Mouse (Mus musculus): ENCODE measurements around the gene Sel1l.

Sel1l gene

DNA sequence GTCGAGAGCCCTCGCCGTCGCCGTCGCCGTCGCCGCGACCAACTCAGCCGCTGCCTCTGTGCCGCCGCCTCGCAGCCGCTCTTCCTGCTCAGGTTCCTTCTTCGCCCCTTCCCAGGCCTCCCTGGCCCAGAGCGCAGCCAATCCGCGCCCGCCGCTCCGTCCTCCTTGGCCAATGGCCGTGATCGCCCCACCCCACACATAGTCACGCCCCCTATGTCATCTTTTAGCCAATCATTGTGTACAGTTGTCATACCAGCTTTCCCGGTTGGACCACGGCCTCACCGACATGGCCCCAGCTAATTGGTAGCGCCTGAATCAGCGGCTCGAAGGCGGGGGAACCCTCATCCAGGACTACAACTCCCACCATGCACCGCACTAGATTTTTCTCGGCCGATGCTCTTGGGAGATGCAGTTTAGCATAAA is at the start of gene Sel1l:
Sel1l (minus strand) TSS at position 113 of the 423 bp plus-strand sequence.
- DNase-seq, result peak; percentile 98

DNA sequence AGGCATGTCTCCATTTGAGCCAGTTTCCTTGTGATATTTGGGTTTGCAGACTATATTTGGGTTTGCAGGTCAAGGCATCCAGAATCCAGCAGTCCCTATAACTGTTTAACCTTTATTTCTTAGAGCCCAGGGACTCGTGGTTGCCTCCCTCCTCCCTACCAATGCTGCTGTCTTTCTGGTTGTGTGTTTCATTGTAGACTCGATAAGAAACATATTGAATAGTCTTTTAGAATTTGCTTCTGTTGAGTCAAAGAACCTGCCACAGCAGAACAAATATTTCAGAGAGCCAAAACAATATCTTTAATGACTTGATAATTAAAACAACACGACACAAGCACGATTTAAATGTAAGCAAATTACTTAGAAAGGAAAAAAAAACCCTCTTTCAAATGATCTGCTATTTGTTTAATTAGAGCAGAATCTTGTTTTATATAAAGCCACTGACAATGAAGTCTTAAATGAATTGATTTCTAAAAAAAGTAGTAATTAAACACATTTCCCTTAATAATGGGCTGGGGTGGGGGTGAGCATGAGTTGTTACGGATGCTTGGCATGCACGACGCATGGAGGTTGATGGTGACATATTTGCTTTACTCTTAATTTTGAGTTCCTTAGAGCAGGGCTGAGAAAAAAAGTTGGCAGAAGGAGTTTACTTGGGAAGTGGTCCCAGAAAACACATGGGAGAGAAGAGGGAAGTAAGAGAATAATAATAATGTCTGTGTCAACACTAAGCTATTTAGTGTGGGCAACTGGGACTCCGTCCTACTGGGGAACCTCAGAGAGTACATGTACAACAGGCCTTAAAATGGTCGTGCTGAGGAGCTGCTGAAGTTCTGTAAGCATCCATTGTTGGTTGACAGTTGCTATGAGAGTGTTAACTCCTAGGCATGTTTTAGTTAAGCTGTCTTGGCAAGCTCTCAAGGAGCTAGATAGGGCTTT is 43.9 kb upstream of the Sel1l start:
- DNase-seq, result no peak

DNA sequence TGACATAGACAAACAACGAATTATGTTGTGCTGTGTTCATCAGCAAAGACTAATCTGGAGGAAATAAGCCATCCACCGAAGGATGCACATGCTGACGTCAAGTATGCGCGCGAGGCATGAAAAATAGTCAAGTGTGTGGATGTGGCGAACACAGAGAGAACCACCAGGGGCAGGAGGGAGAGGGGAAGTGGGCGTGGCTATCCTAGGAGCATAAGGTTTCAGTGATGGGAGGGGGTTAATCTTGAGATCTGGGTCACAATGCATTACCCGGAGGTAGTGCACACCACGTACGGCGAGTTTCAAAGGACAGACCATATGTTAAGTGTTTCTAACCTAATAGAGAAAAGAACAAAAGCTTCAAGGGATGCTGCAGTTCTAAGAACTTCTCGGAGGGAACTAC is 31.5 kb upstream of the Sel1l start:
- DNase-seq, result no peak

DNA sequence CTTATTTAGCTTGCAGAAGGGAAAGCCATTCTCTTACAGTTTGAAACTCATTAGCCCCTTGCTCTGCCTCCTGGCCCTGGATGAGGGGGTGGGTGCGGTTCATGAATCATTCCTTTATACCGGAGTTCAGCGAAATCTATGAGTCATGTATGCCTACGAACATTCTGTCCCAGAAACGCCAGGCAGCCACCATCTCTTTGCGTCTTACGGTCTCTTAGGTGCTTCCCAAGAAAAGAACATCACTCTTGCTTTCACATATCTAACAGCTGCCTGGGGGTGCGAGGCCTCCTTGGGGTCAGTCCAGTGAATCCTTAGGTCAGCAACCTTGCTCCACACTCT is 29.9 kb upstream of the Sel1l start:
- no peak for DNase-seq

DNA sequence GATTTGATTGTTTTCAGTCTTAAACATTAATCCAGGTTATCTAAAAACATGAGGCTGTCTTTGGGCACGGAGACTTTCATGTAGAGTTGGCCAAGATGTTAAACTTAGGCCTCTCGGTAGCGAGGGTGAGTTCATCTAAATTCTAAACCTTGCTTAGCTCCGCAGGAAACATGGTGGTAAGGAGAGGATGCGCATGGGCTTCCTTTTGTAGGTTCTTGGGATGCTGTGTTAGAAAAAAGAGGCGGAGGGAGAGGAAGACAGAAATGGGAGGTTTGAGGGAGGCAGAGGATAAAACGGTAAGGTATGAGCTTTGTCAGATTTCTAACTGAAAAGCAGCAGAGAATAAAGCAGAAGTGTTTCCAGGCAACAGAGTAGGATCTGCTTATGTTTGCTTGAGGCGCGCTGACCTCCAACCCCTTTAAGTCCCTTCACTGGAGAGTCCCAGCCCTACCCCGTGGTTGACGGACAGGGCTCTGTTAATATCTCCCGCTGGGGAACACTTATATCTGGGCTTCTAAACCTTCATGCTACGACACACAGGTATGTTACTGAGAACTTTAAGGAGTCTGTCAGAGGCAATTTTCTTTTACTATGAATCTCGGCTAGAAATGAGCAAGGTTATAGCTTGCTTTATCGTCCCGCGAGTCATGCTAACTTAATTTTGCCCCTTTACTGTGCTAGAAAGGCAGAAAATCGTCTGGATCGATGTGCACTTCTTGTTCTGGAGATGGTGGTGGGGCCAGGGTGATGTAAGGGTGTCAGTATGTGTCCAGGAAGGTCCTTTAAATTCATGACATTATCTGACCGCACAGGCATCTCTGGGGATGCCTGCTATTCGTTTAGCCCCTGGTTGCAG is 29.3 kb upstream of the Sel1l start:
- DNase-seq, result no peak

DNA sequence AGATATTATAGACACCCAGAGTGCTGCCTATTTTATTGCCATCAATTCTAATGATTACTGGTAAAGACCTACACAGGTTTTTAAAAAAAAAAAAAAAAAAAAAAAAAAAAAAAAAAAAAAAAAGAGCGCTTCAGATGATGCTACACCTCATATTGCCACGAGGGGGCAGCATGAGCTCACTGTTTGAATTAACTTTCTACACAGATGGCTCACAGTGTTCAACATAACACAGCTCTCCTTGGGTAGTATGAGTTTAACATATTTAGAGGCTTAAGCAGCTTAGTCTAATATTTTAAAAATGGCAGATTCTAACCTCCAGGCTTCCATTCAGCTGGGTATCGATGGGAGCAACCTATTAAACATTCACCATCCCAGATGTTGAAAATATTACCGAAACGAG is 28.7 kb upstream of the Sel1l start:
- peak; percentile 17 for DNase-seq

DNA sequence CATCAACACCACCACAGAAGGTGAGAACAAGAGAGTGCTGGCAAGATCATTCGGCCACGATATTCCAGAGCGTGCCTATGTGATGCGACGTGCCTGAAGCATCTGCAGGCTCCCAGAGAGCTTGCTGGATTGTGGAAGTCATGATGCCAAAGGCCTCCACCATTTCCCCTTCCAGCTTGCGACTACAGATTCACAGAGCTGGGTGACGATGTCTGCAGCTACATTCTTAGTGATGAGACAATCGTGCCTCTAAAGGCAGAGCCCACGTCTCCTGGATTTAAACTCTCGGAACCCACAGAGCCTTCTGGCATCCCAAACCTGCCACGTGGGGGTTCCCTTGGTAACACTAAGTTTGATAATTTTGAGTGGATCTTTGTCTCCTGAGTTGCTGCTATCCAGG is 21.7 kb upstream of the Sel1l start:
- no peak for DNase-seq

DNA sequence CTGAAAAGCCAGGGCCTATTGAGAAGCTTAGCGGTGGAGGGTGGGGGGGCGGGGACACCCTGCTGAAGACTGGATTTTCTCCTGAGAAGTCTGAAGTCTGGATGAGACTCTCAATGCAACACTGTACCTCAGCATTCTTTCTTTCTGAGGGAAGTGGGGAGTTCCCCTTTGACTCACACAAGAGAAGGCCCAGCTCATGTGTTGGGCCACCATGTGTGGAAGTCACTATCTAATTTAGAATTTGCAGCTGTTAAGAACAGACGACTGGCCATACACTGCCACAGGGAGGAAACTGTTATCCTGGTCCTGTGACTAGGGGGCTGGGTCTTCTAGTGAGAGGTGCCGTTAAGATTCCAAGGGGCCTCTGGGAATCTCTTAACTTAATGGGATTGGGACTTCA is 20.4 kb upstream of the Sel1l start:
- no peak for DNase-seq

DNA sequence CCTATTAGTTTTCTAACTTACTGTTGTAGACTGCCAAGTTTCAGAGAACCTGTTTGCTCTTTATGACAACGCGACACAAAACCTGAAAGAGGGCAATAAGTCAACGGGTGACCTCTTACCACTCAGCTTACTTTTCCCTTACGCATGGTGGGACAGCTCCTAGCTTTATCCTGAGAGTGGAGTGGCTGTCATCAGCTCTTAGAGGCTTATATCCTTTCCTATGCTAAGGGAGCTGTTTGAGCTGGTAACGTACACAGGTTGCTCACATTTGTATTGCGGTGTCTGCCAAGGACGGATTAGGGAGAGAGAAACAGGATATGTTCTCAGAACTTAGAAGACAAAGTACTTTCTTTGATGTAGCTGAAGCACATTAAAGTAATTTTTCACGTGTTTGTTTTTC is 5.4 kb upstream of the Sel1l start:
- DNase-seq, result no peak

DNA sequence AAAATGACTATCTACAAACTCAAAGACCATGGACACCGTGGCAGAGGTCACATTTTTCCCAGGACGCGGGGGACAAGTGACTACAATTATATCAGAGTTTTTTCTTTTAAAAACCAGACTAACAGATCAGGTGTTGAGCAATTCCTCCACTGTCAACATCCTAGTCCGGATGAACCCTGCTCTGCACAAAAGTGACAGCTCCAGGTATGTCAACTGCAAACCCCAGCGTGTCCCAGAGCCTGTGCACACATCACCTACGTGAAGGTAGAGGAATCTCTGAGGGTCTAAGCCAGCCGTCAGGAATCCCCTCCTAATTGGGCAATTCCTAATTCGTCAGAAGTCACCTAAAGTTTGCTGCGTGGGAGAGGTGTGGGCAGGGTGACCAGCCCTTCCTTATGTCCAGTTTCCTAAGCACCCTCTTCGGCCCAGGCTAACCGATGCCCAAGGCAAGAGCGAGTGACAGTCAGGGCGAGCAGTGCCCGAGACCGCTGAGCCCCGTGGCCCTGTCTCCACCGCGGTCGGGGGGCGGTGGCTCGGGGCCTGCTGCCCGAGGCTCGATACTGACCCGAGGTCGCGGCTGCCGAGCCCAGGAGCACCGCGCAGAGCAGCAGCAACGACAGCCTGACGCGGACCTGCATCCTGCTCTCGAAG is 438 bp downstream of the Sel1l start:
- DNase-seq, result no peak

DNA sequence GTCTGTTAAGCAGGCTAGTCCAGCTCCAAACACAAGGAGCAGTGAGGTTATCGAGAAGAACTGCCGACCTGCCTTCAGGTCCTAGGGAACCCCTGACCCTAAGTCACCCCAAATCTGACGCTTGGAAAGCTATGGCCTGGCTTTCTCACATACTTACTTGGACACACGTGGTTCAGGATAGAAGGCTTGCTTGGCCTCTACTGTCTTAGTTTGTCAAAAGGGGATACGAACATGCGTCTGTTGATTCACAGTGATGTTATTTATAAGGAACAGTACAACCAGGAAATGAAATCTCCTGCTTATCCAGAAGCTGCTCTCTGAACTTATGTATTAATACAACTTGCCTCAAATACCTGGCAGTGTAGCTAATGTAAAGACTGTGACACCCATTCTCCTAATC is 2.9 kb downstream of the Sel1l start:
- no peak for DNase-seq

DNA sequence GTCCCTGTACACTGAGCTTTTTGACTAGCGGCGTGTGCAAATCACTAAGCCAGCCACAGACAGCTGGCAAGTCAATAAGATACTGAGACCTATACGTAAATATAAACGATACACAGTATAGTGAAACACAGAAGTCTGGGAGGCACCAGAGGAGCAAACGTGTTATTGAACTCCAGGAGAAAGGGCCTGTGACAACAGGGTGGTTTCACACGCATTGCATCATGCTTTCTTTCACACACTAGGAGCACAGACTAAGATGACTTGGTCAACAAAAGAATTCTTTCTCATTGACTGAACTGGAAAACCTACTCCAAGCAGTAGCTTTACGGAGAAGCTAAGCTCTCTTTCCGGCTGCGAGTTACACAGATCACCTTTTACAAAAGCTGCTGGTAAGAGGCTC is 3.6 kb downstream of the Sel1l start:
- DNase-seq, result no peak

DNA sequence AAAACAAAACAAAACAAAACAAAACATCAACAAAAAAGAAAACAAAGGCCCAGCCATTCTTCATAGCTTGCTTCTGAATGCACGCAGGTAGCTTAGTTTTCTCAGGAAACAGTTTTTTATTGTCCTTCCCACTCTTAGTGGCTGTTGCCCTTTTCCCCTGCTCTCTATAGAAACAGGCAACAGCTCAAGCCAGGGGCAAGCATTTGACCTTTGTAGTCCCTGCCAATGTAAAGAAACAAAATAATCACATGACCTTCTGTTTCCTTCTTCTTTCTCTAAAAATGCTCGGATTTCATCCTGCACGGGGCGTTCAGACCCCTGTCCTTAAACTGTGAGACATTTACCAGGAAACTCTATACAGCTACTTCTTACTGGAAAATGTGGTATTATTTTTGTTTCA is 4.4 kb downstream of the Sel1l start:
- no peak for DNase-seq

DNA sequence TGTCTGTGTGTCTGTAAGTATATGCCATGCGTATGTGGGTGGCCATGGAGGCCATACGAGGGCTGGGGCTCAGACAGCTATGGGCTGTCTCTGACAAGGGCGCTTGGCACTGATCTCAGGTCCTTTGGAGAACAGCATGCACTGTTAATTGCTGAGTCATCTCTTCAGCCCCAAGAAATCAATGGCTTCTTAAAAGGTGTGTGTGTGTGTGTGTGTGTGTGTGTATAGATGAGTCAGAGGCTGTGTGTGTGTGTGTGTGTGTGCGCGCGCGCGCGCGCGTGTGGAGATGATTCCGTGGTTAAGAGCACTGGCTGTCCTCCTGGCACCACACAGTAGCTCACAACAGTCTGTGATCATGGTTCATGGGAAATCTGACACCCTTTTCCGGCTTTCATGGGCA is 5.1 kb downstream of the Sel1l start:
- no peak for DNase-seq

DNA sequence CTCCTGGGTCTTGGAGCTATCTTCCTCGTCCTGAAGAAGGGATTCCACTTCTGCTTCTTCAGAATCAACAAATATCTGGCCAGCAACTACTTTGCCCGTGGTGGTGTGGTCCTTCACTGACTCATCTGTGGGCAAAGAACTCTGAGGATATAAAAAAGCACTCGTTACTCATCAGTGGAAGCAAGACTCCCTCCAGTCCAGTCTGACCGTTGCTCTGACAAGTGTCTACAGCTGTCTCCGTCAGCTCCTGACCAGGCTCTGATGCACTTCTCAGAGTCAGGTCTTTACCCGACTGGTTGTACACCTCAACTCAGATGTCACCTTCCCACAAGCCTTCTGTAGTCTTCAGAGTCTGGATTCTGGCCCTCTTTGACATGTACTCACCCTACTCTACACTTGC is 7.2 kb downstream of the Sel1l start:
- DNase-seq, result no peak

DNA sequence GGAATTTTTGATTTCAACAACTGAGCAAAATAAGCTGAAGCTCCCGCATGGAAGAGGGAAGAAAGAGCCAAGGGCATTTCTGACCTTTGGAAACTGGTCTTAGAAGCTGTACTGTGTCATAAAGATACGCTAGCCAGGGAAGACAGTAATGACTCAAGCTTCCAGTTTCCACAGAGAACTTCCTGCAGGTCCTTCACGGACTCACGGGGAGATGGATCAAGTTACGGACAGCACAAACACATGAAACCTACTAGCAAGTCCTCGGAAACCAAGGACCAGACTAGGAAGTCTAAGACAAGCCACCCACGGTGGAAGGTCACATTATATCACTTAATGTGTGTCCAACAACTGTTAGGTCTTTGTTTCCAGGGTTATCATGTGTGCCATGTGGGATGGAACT is 10.7 kb downstream of the Sel1l start:
- no peak for DNase-seq

DNA sequence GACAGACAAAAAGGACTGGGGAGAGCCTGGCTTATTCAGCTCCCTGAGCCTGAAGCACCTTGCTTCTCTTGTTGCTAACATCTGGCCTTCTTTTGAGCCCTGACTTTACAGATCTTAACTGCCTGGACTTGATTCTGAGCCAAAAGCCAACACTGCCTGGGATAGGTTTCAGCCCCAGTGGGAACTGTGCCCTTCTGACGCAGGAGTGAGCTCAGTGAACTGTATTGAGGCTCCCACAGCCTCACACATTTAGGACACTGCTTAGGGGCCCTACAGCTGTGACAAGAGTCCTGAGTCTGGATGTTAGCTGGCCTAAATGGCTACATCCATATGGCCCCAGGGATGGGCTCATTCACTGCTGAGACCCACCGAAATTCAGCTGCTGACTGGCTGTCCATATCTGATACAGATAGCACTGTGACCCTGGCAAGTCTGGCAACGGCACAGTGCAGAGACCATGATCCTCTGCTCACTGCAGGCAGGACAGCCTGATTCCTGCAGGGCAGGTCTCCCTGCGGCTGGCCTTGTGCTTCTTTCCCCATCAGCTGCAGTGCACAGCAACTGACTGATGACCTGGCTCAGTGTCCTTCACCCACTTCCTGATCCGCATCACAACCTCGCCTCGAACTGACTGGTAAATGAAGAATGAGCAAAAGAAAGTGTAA is 11.4 kb downstream of the Sel1l start:
- DNase-seq, result no peak

DNA sequence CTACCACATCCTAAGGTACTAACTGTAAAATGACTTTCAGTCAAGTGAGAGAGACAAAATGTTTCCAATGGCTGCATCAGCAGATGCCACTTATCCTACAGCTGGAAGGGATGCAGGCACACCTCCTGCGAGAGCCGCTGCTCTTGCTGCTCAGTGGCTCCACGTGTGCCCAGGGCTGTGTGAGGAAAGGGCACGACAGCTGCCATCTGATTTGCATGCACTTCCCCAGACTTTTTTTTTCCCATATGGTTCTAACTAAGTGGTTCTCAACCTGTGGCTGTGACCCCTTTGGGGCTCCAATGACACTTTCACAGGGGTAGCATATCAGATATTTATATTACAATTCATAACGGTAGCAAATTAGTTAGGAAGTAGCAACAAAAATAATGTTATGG is 15.0 kb downstream of the Sel1l start:
- no peak for DNase-seq

DNA sequence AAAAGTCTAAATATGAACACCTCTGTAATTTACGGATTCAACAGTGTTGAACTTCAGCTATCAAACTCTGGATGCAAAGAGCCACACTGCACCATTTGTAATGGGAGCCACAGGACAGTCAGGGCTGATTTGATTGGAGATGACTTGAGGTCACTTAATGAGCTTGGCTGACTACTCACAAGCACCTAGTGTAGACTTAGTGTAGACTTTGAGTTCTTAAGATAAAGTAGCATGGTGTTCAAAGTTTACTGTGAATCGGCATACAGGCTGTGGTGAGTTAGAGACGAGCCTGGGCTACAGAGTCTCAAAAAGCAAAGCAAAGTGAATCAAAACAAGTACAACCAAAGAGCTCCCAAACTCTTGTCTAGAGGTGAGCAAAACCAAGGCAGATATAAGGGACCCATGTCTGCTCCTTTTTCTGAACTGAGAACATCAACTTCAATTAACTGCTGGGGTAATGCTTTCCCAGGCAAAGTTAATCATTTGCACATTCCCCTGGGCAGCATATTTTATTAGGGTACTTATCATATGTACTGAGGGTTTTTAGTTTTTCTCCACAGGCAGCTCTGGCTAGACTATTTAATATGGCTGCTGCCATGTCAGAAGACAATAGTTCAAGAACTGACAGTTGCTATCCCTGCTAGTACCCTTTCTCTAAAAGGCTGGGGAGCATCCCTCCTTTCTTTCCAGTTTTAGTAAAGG is 15.6 kb downstream of the Sel1l start:
- DNase-seq, result no peak

DNA sequence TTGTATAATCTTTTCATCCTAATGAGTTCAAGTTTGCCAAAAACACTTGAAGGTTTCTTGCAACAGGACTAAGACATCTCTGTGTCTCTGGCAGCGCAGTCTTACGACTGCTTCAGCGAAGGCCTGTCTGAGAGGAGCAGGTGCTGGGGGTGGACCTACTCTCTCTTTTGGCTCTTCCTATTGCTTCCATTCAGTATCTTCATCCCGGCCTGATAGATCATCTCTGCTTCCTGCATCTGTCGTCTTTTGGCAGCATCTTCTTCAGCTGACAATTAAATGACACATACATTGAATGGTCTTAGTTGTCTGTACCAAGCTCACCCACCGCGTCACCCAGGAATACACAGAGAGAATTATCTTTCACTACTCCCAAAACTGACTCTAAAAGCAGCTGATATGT is 17.5 kb downstream of the Sel1l start:
- no peak for DNase-seq

DNA sequence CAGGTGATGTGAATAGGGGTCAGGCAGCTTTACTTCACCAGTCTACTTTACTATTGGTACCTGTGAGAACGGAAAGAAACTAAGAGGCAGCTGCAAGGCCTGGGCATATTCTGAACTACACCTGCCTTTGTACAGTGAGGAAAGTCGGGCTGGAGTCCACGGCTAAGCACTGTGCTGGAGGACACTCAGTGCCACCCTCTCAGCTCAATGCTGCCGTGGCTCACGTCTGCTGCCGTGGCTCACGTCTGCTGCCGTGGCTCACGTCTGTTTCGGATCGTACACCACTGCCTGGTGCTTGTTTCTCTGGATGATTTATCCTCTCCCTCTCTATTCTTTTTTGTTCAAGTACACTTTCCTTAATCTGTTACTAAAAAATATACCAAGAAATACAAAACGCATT is 28.5 kb downstream of the Sel1l start:
- DNase-seq, result no peak

DNA sequence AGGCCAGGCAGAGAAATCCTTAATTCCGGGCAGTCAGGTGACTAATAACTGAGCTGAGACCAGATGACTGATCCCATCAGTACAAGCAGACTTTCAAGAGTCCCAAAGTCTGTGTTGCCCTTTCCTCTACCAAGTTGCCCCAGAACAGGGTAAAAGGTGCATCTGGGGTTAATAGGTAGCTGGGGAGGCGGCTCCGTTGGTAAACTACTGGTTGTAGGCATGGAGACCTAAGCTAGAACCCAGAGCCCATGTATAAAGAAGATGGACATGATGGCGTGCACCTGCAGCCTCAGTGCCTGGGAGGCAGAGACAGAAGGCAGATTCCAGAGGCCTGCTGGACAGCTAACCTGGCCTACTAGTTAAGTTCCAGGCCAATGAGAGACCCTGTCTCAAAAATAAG is 30.2 kb downstream of the Sel1l start:
- no peak for DNase-seq

DNA sequence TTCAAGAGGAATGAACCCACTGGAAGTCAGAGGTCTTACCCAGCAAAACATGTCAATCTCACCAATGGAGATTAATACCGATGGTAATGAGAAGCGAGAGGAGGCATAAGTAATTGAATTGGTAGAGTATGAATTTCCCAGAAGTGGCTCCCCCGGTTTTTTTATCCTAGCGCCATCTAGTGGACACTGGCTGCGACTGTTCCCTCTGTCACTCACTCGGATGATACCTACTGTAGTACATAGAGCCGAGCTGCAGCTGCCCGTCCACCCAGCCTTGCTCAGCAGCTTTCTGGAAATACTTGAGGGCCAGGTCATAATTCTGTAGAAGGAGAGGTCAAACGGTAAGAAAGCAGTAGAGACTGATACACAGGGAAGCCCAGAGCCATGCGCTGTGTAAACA is 33.0 kb downstream of the Sel1l start:
- DNase-seq, result peak; percentile 50
